Mouse (Mus musculus): ENCODE data around the gene Tsc22d3.

Tsc22d3 gene

DNA sequence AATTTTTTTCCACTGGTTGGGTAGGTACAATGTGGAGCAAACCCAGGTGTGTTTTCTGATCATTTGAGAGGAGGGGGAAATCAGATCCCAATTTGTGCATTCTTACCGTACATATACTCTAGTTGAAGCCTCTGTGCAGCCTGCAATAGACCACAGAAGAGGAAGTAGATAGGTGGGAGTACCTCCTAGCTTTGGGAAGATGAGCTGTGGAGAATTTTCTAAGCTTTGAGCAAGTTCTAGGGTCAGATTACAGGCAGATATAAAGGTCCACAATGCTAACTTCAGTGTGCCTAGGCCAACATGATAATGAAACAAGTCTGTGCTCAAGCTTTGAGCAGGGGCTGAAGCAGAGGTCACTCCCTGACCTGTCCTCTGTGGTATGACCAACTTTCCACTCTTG, 30.9 kb downstream of the Tsc22d3 start:
- intact Hi-C loops (cut with DNase I) = no loop called here

DNA sequence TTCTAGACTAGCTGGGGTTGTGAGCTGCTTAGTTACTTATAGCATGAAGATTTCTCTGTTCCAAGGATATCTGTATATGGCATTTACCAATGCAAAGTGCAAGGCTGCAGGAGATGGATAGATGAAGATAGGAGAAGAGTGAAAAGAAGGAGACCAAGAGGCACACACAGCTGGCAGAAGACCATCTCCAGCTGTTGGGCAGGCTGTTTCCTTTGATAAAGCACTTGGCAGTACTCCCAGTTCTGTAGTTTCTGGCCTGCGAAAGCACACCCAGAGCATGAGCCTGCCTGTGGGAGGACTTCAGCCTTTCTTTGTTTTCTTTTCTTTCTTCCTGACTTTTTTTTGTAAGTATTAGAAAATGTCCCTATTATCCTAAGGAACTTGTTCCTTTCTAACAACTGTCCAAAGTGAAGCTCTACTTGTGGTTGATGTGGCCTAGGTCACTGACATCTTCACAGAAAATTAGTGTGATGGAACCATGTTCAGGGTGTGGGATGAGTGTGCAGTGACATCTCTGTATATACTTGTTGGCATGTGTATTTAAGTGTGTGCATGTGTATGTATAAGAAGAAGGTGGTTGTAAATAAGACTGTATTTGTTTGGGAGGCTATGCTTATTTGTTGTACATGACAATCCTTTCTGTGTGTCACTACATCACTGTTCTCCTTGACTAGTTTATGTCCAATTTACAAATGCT, 32.6 kb downstream of the Tsc22d3 start:
- intact Hi-C loops (cut with DNase I) = no loop called here

DNA sequence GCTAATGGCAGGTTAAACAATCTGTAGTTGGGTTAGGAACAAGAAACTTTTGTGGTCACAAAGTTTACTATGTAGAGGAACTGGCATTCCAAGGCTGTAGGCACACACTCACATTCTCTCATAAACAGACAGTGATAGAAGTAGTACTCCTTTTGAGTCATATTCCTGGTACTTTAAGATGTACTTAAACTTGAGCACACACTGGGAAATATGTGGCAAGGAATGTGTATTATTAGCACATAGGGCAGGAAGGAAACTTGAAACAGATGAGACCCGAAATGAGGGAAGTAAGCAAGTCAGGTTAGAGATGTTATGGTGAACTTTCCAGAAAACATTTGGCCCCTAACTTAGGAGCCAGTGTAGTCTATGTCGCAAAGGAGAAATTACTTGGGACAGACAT, 34.7 kb downstream of the Tsc22d3 start:
- intact Hi-C loops (cut with DNase I) = no loop called here

DNA sequence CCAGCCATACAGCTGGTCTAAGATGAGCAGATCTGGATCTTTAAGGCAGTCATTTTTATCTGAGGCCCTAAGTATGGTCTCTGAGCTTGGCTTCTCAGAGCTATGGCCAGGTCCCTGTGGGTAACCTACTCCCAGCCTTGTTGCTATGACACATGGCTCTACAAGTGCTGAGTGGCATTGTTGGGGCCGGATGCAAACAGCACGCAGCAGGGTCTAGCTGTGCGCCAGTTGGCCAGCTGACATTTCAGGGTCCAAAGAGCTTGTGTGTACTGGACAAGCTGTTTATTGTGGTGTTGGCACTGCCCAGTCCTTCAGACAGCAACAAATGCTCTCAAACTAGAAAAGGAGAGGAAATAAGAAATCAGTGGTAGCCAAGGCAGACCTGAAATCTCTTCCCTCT, 35.2 kb downstream of the Tsc22d3 start:
- intact Hi-C loops (cut with DNase I) = no loop called here

DNA sequence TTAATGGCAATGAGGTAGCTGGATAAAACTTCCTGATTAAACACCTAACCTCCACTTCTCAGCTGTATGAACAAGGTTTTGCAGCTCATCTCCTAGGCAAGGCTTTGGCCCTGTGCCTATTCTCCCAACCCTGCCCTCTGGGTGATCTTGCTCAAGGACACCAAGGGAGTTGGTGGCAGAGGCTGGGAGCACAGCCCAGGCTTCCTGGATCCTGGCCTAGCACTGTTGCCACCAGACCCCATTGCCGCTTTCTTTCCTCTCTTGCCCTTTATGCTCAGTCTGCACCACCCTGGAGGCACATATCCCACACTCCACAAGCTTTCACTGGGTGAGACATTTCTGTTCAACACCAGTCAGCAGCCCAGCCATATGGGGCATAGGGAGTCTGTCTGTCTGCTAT, 35.7 kb downstream of the Tsc22d3 start:
- intact Hi-C loops (cut with DNase I) = no loop called here

DNA sequence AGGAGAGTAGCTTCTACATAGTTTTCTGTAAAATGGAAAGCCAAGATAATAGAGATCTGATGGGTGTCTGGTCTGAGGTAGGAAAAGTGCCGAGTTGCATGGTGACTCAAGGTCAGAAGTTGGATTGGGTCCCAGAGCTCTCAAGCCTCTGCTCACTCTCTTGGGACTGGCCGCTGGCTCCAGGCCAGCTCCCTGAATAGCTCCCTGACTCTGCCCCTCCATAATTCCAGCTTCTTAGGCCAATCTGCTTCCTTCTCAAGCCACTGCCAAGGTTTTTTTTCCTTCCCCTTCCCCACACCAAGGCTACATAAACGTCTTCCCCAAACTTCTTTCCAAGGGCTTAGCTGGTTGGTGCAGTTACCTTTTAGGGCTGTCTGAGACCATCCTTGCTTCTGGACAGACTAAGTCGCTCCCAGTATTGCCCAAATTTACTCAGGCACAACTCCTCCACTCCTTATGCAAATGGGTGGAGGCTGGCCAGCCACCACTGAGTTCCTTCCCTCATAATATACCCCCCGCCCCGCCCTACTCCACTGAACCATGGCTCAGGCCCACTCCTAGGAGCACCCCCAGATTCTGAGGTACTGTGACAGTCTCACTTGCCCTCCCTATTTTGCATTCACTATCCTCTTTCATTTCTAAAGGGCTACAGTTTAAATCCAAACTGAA, 42.1 kb downstream of the Tsc22d3 start:
- intact Hi-C loops (cut with DNase I) = no loop called here

DNA sequence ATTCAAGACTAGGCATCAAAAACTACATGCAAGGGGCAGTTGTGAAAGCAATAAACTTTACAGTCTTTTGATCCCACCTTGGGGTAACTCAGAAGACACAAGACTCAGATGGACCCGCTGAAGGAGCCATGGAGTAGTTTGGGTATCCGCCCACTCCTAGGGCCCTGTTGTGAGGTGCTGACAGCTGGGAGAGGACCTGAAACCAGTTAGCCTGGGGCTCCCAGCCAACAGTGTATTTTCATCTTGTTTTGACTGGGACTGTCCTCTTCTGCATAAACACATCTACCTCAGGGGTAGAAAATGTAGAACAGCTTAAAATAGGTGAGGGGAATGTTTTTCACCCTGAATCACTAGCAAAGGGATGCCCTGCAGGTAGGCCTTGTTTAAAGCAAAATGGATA, 44.5 kb downstream of the Tsc22d3 start:
- intact Hi-C loops (cut with DNase I) = no loop called here

DNA sequence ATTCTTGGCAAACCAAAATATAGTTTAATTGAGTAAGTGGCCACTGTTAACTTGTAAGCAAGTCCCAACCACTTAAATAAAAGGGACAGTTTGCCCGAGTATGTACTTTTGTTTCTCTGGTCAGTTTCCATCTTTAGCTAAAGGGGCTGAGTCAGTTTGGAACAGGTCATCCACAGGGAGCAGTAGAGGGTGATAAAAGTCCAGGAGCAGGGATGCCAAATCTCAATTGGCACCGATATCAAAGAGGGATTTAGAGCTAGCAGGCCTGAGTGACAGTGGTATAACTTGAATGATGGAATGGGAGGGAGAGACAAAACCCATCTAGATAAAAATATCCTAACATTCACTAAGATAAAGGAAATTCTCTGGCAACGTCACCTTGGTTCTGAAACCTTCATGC, 45.0 kb downstream of the Tsc22d3 start:
- intact Hi-C loops (cut with DNase I) = no loop called here

DNA sequence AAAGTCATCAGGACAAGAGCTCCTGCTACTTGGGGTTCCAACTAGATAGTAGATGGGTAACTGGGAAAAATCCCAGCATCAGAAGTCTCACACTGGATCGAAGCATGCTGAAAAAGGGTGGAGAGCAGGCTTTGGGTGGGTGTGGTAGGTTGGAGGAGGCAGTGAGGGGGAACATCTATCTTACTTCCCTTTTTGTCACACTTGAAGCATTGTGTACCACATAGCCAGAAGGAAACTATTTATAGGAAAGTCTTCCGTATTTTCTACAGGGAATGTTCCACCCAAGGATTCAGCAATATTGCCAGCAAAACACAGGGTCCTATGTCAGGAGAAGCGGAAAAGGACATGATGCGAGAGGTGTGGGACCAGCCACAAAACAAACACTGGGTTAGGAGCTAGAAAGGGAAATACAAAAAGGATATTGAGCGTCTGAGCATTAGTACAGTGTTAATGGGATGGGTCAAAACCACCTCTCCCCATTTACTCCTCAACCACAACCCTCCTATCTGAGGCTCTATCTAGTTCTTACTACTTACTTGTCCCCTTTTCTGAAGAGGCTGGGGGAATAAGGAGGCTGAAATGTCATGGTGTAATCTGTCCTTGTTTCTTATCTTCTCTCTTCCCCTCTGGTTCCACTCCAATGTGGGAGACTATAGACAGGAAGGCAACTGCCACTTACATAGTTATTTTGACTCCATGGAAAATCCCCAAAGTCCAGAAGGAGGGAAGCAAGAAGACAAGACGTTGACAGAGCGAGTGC, 52.6 kb downstream of the Tsc22d3 start:
- intact Hi-C loops (cut with DNase I) = no loop called here

DNA sequence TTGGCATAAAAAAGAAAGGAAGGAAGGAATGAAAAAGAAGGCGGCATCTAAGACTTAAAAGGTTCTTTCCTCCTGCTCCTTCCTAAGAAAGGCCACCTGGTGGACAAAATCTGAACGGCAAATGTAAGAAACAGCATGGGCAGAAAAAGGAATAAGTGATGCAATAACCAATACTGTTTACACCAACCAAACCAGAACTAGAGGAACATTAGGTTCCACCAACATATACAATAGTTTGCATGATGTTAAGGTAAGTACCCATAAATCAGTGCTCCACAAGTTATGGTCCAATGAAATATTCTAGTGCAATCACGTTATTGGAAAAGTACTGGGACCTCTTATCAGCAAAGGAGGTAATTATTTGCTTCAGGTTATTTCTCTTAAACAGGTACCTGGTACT, 55.7 kb downstream of the Tsc22d3 start:
- intact Hi-C loops (cut with DNase I) = loop anchor here (5.0 kb wide), 2 partner anchors 37 to 53 kb away; no protein-coding TSS in a partner anchor

DNA sequence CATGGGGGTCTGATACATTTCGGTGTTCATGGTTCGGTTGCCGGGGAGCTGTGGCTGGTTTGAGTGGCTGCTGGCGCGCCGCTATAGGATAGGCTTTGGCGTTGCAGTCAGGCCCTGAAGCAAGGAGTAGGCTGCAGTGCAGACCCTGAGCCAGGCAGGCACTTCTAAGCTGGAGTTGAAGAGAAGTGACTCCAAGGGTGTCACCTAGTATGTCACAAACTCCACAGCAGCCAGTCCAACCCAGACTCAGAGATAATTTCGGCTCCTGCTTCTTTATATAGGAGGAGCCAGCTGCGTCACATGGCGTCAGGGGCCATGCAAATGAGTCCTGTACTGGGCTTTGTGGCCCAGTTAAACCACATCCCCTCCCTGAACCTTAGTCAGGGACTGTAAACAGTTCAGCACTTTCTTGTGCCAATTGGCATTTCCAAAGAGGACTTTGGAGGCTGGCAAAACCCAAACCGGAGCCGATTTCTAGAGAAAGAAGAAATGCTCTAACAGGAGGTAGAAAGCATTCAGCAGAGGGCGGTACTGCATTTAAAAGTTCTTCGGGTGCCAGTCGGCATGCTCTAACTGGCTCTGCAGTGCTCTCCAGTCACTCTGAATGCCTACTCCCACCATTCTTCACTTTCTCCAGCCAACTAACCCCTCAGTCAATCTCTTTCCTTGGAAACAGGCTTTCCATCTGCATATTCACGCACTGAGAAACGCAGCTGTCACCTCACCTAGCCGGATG, 57.4 kb downstream of the Tsc22d3 start:
- intact Hi-C loops (cut with DNase I) = loop anchor here (5.0 kb wide), 2 partner anchors 36 to 54 kb away; no protein-coding TSS in a partner anchor

DNA sequence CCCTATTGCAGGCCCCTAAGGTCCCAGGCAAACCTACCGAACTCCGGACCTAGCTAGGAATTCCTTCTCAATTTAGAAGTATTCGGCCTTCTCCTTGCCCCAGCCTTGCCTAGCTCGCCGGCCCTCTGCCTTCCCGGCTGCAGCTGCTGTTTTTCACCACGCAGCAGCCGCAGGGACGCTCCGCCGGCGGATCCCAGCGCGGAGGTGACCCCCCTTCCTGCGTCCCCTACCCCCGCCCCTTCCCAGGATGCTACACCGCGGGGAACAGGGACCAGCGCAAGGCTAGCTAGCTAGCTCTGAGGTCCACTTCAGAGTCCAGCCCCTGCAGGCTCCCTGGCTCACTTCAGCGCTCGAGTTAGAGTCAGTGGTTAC, 58.0 kb downstream of the Tsc22d3 start:
- intact Hi-C loops (cut with DNase I) = loop anchor here (5.0 kb wide), 2 partner anchors 35 to 55 kb away; no protein-coding TSS in a partner anchor

DNA sequence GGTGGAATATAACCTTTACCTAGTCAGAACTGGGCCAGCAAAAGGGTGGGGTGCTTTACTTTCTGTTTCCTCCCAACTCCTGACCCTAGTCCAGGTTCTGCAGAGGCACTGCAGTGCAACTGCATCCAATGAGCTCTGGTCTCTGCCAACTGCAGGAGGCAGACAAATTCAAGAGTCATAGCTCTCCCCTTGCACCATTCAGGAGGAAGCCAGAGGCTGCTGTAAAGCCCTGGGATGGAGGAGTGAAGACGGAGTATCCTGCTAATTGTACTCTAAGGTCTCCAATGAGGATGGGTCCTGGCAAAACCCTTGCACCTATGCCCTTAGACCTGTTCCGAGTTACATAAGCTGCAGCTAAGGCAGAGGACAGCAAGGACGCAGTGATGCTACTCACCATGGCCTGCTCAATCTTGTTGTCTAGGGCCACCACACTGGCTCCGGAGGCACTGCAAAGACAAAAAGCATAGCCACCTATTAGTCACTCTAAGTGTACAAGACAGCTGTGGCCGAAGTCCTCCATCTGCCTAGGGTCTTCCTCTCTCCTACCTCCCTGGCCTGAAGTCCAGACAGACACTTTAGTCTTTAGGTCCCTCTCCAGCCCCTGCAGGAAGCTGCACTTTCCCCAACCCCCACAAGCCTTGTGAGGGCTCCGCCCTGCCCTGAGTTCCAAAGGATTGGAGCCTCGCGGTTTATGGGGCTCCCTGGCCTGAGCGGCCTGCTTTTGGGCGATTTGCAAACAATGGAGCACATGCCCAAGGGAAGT, 58.6 kb downstream of the Tsc22d3 start:
- intact Hi-C loops (cut with DNase I) = loop anchor here (5.0 kb wide), 2 partner anchors 35 to 55 kb away; no protein-coding TSS in a partner anchor

DNA sequence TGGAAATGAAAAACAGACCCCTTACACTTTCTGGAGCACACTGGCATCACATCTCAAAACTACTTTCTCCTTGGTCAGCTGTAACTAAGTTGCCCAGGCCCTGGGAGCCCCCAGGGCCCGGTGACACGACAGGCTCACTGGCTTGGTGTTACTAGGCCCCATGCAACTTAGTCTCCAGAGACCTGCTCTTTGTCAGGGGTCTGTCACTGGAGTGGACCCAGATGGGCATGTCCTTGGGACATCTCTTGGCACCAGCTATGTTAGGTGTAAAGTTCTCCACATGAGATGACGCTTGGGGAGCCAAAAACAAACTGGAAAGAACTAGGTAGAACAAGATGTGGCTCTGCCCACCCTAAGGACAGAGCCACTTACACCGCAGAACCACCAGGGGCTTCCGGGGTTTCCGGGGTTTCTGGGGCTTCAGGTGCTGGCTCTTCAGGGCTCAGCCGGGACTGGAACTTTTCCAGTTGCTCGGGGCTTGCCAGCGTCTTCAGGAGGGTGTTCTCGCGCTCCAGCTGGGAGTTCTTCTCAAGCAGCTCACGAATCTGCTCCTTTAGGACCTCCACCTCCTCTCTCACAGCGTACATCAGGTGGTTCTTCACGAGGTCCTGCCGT, 59.9 kb downstream of the Tsc22d3 start:
- intact Hi-C loops (cut with DNase I) = loop anchor here (5.0 kb wide), 2 partner anchors 33 to 57 kb away; no protein-coding TSS in a partner anchor

DNA sequence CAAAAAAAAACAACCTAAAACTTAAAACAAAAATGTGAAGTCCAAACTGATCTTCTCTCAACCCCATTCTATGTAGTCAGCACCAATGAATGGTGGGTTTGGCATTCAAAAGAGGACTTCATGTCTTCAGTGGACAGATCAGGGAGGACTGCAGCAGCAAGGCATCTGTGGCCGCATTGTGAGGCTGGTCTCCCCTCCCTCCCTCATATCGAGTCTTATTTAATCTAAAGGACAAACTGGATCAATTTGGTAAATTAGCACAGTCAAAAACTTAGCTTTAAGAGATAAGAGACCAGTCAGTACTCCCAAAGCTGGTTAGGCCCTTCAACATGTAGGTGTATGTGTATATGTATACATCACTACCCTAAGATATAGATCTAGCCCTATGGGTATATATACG, 60.6 kb downstream of the Tsc22d3 start:
- intact Hi-C loops (cut with DNase I) = loop anchor here (5.0 kb wide), 2 partner anchors 33 to 57 kb away; no protein-coding TSS in a partner anchor

DNA sequence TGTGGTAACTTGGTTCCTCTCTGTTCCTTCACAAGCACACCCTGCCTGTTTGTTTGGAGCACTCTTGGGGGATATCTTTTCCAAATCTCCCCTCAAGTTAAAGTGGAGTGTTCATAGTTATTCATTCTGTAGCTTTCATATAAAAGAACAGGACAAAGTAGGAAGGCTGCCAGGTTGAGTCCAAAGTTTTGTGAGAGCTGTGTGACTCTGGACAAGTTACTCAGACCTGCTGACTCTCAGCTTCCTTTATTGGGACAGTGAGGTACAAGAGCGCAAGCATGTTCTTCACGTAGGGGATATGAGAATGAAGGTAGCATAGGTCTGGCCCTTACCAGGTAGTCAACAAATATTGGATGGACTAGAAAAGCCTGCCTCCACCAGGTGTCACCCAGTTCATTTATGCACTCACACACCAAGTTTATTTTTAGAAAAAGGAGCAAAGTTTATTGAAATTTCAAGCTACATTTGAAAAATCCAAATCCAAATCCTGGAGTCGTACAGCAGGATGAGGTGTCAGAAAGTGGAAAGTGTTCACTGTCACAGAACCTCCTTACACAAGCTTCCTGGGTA, 61.3 kb downstream of the Tsc22d3 start:
- intact Hi-C loops (cut with DNase I) = no loop called here

DNA sequence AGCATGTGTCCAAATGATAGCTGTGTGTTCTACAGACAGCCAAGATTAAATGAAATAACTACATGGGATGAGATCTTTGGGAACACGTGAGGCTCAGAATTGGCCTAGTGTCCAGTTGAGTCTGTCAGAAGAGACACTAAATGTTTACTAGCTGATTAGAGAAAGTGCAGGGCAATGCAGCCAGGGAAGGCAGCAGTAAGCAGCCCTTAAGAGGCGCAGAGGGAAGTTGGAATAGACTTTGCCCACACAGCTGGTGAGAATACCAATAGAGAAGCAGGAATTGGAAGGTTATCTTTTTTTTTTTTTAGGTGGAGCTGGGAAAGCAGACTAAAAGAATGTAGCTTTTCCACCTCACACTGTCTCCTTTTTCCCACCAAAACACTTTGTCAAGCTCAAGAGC, 61.8 kb downstream of the Tsc22d3 start:
- intact Hi-C loops (cut with DNase I) = no loop called here

DNA sequence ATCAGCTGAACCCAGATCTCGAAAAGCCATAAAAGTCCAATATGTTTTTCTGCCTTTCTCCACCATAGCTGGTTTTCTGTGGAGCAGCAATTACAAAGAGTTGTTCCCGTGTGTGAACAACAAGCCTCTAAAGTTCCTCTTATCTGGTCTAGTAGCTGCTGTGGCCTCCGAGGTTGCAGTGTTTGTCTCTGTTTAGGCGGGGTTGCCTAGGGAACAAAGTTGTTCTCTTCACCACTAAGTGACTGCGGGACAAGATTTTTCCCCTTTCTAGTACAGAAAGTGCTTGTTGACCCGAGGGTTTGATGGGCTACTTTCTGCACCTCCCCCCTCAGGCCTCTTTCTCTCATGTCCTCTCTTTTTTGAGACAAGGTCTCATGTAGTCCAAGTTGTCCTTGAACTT, 62.8 kb downstream of the Tsc22d3 start:
- intact Hi-C loops (cut with DNase I) = no loop called here

DNA sequence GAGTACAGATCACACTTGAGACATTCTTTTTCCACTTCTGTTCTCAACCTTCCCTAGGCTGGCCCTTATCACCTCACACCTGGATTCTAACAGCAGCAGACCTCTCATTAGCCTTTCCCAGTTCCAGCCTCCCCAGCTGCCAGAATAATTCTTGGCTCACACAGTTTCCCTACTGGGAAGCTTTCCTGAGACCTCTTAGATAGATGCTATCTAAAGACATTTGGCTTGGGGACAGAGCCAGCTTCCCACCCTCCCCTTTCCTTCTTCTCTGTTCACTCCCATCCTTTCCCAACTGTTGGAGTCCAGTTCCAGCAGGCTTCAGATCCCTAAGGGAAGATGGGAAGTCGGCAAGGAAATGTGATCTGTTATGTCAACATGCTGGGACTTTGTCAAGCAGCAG, 65.0 kb downstream of the Tsc22d3 start:
- intact Hi-C loops (cut with DNase I) = no loop called here

DNA sequence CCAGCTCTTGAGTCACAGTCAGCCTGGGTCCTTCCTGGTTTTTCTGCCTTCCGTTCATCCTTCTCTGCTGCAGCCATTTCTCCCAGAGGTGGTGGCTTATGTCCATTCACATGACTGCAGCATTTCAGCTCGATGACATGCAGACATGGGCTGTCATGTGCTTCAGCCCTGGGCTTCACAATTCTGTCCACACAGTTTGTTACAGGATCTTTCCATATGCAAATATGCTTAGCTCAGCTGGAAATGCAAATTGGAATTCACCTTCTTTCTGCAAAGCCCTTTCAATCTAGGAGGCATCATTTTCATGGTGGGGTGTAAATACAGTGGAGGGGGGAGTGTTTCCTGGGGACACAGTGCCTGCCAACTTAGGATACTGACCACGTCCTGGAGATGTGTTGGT, 66.2 kb downstream of the Tsc22d3 start:
- intact Hi-C loops (cut with DNase I) = no loop called here

Measured in adrenal gland (tissue).